Mouse (Mus musculus): ENCODE measurements around the gene Depdc1b. TPM values are rescaled to one million over a fixed set of nuclear protein-coding genes. Genes with fewer than 3 reads are reported as not detected.

Gene Depdc1b
- polyA plus RNA-seq, 1 experiment from 2014 or later, result 13.6 TPM

- Histone ChIP-seq H3K27ac (no peak overlapping the region), H3K27me3 (ENCODE audit: insufficient read depth, poor library complexity, severe bottlenecking) (no peaks in the 10 kb centered on the region), H3K36me3 (no peaks in the 10 kb centered on the region), H3K9me3 (no peaks in the 10 kb centered on the region), H3K4me3 (no peak overlapping the region), H3K4me1 (replicated peaks) (no peaks in the 10 kb centered on the region; the same call in 1 of the 2 replicates)
- 77% methylated on average over 7 of the region's 7 CpGs for WGBS
- DNase-seq (ENCODE audit: low spot score), result no peak
Measured at GRCm38 (mm10) chr13:108341585-108341984, 25.5 kb downstream of the Depdc1b start.

- no peak overlapping the region for H3K27ac ChIP-seq
- H3K4me3 ChIP-seq, result no peak overlapping the region
- WGBS, result 80% methylated on average over 4 of the region's 4 CpGs
- H3K27me3 ChIP-seq (ENCODE audit: insufficient read depth, poor library complexity, severe bottlenecking), result no peaks in the 10 kb centered on the region
- H3K9me3 ChIP-seq, result no peaks in the 10 kb centered on the region
- no peak for DNase-seq (ENCODE audit: low spot score)
- no peaks in the 10 kb centered on the region for H3K36me3 ChIP-seq
- H3K4me1 ChIP-seq (replicated peaks), result no peaks in the 10 kb centered on the region
Measured at GRCm38 (mm10) chr13:108345756-108346155, 29.6 kb downstream of the Depdc1b start.

- WGBS, result 70% methylated on average over 4 of the region's 4 CpGs
- no peaks in the 10 kb centered on the region for H3K27me3 ChIP-seq (ENCODE audit: insufficient read depth, poor library complexity, severe bottlenecking)
- no peaks in the 10 kb centered on the region for H3K4me1 ChIP-seq (replicated peaks)
- peak; percentile 30 for DNase-seq (ENCODE audit: low spot score)
- no peak overlapping the region for H3K4me3 ChIP-seq
- no peaks in the 10 kb centered on the region for H3K36me3 ChIP-seq
- H3K27ac ChIP-seq, result no peak overlapping the region
- H3K9me3 ChIP-seq, result no peaks in the 10 kb centered on the region
Measured at GRCm38 (mm10) chr13:108347016-108347415, 30.9 kb downstream of the Depdc1b start.

- H3K27me3 ChIP-seq (ENCODE audit: insufficient read depth, poor library complexity, severe bottlenecking), result no peaks in the 10 kb centered on the region
- H3K4me3 ChIP-seq, result no peak overlapping the region
- H3K36me3 ChIP-seq, result no peaks in the 10 kb centered on the region
- H3K9me3 ChIP-seq, result no peaks in the 10 kb centered on the region
- H3K27ac ChIP-seq, result no peak overlapping the region
- no peak for DNase-seq (ENCODE audit: low spot score)
- WGBS, result 85% methylated on average over 5 of the region's 5 CpGs
- H3K4me1 ChIP-seq (replicated peaks), result no peaks in the 10 kb centered on the region
Measured at GRCm38 (mm10) chr13:108349624-108350023, 33.5 kb downstream of the Depdc1b start.

GRCm38 (mm10) chr13:108353781-108354180 lies 37.6 kb downstream of the Depdc1b start:
- no peak overlapping the region for H3K27ac ChIP-seq
- 89% methylated on average over 5 of the region's 5 CpGs for WGBS
- DNase-seq (ENCODE audit: low spot score), result no peak
- H3K27me3 ChIP-seq (ENCODE audit: insufficient read depth, poor library complexity, severe bottlenecking), result no peaks in the 10 kb centered on the region
- H3K4me3 ChIP-seq, result no peak overlapping the region
- no peaks in the 10 kb centered on the region for H3K36me3 ChIP-seq
- H3K9me3 ChIP-seq, result no peaks in the 10 kb centered on the region
- H3K4me1 ChIP-seq (replicated peaks), result peaks cover 10% of the 10 kb centered on the region

GRCm38 (mm10) chr13:108354804-108355552 lies 38.8 kb downstream of the Depdc1b start:
- H3K4me1 ChIP-seq (replicated peaks), result peaks cover 10% of the 10 kb centered on the region
- no peak overlapping the region for H3K27ac ChIP-seq
- H3K9me3 ChIP-seq, result no peaks in the 10 kb centered on the region
- 0 out of 2 replicates have a peak, but pooled peaks cover 3% of the 10 kb centered on the region for H3K36me3 ChIP-seq
- WGBS, result 92% methylated on average over 12 of the region's 12 CpGs
- H3K4me3 ChIP-seq, result no peak overlapping the region
- DNase-seq (ENCODE audit: low spot score), result no peak
- H3K27me3 ChIP-seq (ENCODE audit: insufficient read depth, poor library complexity, severe bottlenecking), result no peaks in the 10 kb centered on the region

GRCm38 (mm10) chr13:108357362-108357761 lies 41.2 kb downstream of the Depdc1b start:
- Histone ChIP-seq H3K9me3 (no peaks in the 10 kb centered on the region), H3K36me3 (0 out of 2 replicates have a peak, but pooled peaks cover 3% of the 10 kb centered on the region), H3K4me1 (replicated peaks) (peaks cover 10% of the 10 kb centered on the region), H3K27me3 (ENCODE audit: insufficient read depth, poor library complexity, severe bottlenecking) (no peaks in the 10 kb centered on the region), H3K27ac (no peak overlapping the region), H3K4me3 (no peak overlapping the region)
- 47% methylated on average over 10 of the region's 10 CpGs for WGBS
- no peak for DNase-seq (ENCODE audit: low spot score)

- DNase-seq (ENCODE audit: low spot score), result no peak
- Histone ChIP-seq H3K27me3 (ENCODE audit: insufficient read depth, poor library complexity, severe bottlenecking) (no peaks in the 10 kb centered on the region), H3K36me3 (peaks cover 8% of the 10 kb centered on the region), H3K27ac (no peak overlapping the region), H3K4me1 (replicated peaks) (peaks cover 10% of the 10 kb centered on the region), H3K4me3 (no peak overlapping the region), H3K9me3 (no peaks in the 10 kb centered on the region)
- WGBS, result 35% methylated on average over 3 of the region's 3 CpGs
Measured at GRCm38 (mm10) chr13:108358228-108358627, 42.1 kb downstream of the Depdc1b start.

GRCm38 (mm10) chr13:108367496-108367895 lies 51.4 kb downstream of the Depdc1b start:
- Histone ChIP-seq H3K36me3 (peaks cover 55% of the 10 kb centered on the region), H3K27ac (no peak overlapping the region), H3K4me1 (replicated peaks) (no peaks in the 10 kb centered on the region), H3K9me3 (0 out of 2 replicates have a peak, but pooled peaks cover 2% of the 10 kb centered on the region), H3K27me3 (ENCODE audit: insufficient read depth, poor library complexity, severe bottlenecking) (no peaks in the 10 kb centered on the region), H3K4me3 (no peak overlapping the region)
- no peak for DNase-seq (ENCODE audit: low spot score)
- WGBS, result 95% methylated on average over 12 of the region's 12 CpGs

GRCm38 (mm10) chr13:108370241-108370941 lies 54.3 kb downstream of the Depdc1b start:
- no peak for DNase-seq (ENCODE audit: low spot score)
- Histone ChIP-seq H3K27me3 (ENCODE audit: insufficient read depth, poor library complexity, severe bottlenecking) (no peaks in the 10 kb centered on the region), H3K9me3 (no peaks in the 10 kb centered on the region), H3K4me3 (no peak overlapping the region), H3K27ac (no peak overlapping the region), H3K4me1 (replicated peaks) (no peaks in the 10 kb centered on the region), H3K36me3 (peaks cover 47% of the 10 kb centered on the region)
- WGBS, result 93% methylated on average over 5 of the region's 5 CpGs

GRCm38 (mm10) chr13:108371352-108371921 lies 55.3 kb downstream of the Depdc1b start:
- 89% methylated on average over 9 of the region's 9 CpGs for WGBS
- no peaks in the 10 kb centered on the region for H3K27me3 ChIP-seq (ENCODE audit: insufficient read depth, poor library complexity, severe bottlenecking)
- H3K36me3 ChIP-seq, result peaks cover 42% of the 10 kb centered on the region
- no peak for DNase-seq (ENCODE audit: low spot score)
- H3K27ac ChIP-seq, result no peak overlapping the region
- no peaks in the 10 kb centered on the region for H3K4me1 ChIP-seq (replicated peaks)
- no peak overlapping the region for H3K4me3 ChIP-seq
- no peaks in the 10 kb centered on the region for H3K9me3 ChIP-seq

- DNase-seq (ENCODE audit: low spot score), result no peak
- Histone ChIP-seq H3K27ac (no peak overlapping the region), H3K27me3 (ENCODE audit: insufficient read depth, poor library complexity, severe bottlenecking) (no peaks in the 10 kb centered on the region), H3K9me3 (no peaks in the 10 kb centered on the region), H3K36me3 (peaks cover 31% of the 10 kb centered on the region), H3K4me1 (replicated peaks) (no peaks in the 10 kb centered on the region), H3K4me3 (no peak overlapping the region)
- WGBS, result 84% methylated on average over 1 of the region's 1 CpGs
Measured at GRCm38 (mm10) chr13:108373231-108373630, 57.1 kb downstream of the Depdc1b start.

GRCm38 (mm10) chr13:108376637-108377036 lies 60.5 kb downstream of the Depdc1b start:
- H3K27ac ChIP-seq, result no peak overlapping the region
- H3K4me1 ChIP-seq (replicated peaks), result no peaks in the 10 kb centered on the region
- WGBS, result 94% methylated on average over 2 of the region's 2 CpGs
- no peak for DNase-seq (ENCODE audit: low spot score)
- no peak overlapping the region for H3K4me3 ChIP-seq
- H3K36me3 ChIP-seq, result peaks cover 30% of the 10 kb centered on the region
- H3K9me3 ChIP-seq, result no peaks in the 10 kb centered on the region
- no peaks in the 10 kb centered on the region for H3K27me3 ChIP-seq (ENCODE audit: insufficient read depth, poor library complexity, severe bottlenecking)
